Mouse (Mus musculus) thymus, adult 2 months (tissue): ENCODE results near the gene Kcne3. TPM values are rescaled to one million over a fixed set of nuclear protein-coding genes. Genes with fewer than 3 reads are reported as not detected.

ENCODE experiments used
- DNase-seq: peaks from one replicate; pipeline ENCODE4 v3.0.0; 2021
- H3K27ac ChIP-seq: fragments of 200-500 bp; 2 replicates; pipeline ENCODE4 v1.5.1; 2012; ENCODE audit warnings: low read length, control low read depth; ENCODE audit not compliant: control insufficient read depth, insufficient read depth
- H3K27me3 ChIP-seq: fragments of 200-500 bp; 2 replicates; pipeline ENCODE4 v1.6.1; 2012; ENCODE audit warnings: mild to moderate bottlenecking, low read length, moderate library complexity, mixed read lengths; ENCODE audit not compliant: control insufficient read depth, insufficient read depth
- H3K36me3 ChIP-seq: fragments of 200-500 bp; 2 replicates; pipeline ENCODE4 v1.6.1; 2012; ENCODE audit warnings: mild to moderate bottlenecking, low read length, moderate library complexity; ENCODE audit not compliant: control insufficient read depth, insufficient read depth
- H3K4me1 ChIP-seq: fragments of 200-500 bp; replicated peaks from 2 replicates; pipeline ENCODE4 v1.6.1; 2012; ENCODE audit warnings: low read length; ENCODE audit not compliant: control insufficient read depth, insufficient read depth
- H3K4me3 ChIP-seq: fragments of 200-500 bp; 2 replicates; pipeline ENCODE4 v1.5.1; 2012; ENCODE audit warnings: mild to moderate bottlenecking, low read length, control low read depth, moderate library complexity; ENCODE audit not compliant: control insufficient read depth, insufficient read depth
- CTCF ChIP-seq: fragments of 200-500 bp; IDR thresholded peaks from 2 replicates; pipeline ENCODE4 v1.5.1; 2012; ENCODE audit warnings: mild to moderate bottlenecking, control low read depth, low read length, moderate library complexity, borderline replicate concordance; ENCODE audit not compliant: control insufficient read depth, poor library complexity, insufficient read depth; ENCODE audit errors: extremely low read depth
- POLR2A ChIP-seq: fragments of 200-500 bp; IDR thresholded peaks from 2 replicates; pipeline ENCODE4 v1.6.1; 2012; ENCODE audit warnings: mild to moderate bottlenecking, low read length, control low read depth, moderate library complexity; ENCODE audit not compliant: control insufficient read depth, poor library complexity, insufficient read depth; ENCODE audit errors: extremely low read depth
- WGBS: fragments of 180-500 bp; shearing (Covaris S2); methylation state at CpG from one replicate; pipeline ENCODE4 v1.1.7; 2018; 5-methylcytosine and 5-hydroxymethylcytosine counted together
- polyA plus RNA-seq: library from polyadenylated mRNA; depleted of rRNA; stranded (reverse); fragments of >200 nt; gene quantifications from 2 replicates; pipeline ENCODE4 v1.2.3, GENCODE M21; 2012; rRNA removed

The Kcne3 gene
- polyA plus RNA-seq: 0.97 and 1.7 TPM in 2 replicates

DNA sequence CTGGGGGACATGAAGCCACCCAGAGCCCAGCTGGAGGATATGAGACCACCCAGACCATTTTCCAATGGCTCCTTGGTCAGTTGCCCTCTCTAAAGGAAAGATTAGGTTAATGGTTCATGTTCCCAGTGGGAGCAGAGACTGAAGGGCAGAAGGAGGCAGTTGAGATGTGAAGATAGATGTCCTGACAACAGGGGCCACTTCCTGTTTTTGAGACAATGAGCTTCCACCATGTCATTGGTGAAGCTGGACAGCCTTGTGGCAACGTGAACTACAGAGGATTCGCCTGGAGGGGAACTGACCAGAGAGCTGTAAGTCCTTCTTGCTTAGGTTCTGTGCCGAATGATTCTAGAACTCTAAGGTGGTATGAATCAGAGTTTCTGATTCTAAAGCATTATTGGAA is at the start of gene Kcne3:
TSS of gene Kcne3 (plus strand) at position 234 of the 400 bp plus-strand sequence.
- H3K27me3 ChIP-seq: peaks cover 11% of the 10 kb centered on the region
- no peak within 1 kb of the TSS for H3K27ac ChIP-seq
- TF ChIP-seq POLR2A (no peak), CTCF (no peak)

DNA sequence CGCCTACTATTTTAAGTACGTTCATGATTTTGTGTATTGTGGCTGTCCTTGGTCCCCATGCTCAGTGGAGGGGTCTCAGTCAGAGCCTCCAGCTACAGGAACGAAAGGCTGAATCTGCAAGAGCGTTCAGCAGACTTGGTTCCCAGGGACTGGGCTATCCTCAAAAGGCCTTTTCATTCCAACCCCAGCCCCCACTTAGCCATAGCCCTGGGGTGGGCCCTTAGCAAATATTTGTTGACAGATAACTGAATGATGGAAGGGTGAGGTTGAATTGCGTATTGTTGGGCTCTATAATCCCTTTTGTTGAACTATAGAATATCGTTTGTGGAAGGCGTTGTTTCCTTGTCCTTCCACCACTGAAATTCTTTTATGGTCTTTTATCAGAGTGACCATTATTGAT is 49.8 kb upstream of the Kcne3 start:
- 96% methylated on average over 7 of the region's 7 CpGs for WGBS
- Histone ChIP-seq H3K27me3 (no peaks in the 10 kb centered on the region), H3K36me3 (no peaks in the 10 kb centered on the region), H3K27ac (no peak overlapping the region), H3K4me1 (no peaks in the 10 kb centered on the region), H3K4me3 (no peak overlapping the region)
- no peak for TF ChIP-seq CTCF
- TF ChIP-seq POLR2A: no peak
- no peak for DNase-seq

More for the DNA sequence above, at the start of gene Kcne3:
- Histone ChIP-seq H3K4me3 (no peak within 1 kb of the TSS), H3K36me3 (no peaks in the 10 kb centered on the region), H3K4me1 (peaks cover 11% of the 10 kb centered on the region)
- no peak for DNase-seq
- WGBS: 67% methylated on average over 3 of the region's 3 CpGs

DNA sequence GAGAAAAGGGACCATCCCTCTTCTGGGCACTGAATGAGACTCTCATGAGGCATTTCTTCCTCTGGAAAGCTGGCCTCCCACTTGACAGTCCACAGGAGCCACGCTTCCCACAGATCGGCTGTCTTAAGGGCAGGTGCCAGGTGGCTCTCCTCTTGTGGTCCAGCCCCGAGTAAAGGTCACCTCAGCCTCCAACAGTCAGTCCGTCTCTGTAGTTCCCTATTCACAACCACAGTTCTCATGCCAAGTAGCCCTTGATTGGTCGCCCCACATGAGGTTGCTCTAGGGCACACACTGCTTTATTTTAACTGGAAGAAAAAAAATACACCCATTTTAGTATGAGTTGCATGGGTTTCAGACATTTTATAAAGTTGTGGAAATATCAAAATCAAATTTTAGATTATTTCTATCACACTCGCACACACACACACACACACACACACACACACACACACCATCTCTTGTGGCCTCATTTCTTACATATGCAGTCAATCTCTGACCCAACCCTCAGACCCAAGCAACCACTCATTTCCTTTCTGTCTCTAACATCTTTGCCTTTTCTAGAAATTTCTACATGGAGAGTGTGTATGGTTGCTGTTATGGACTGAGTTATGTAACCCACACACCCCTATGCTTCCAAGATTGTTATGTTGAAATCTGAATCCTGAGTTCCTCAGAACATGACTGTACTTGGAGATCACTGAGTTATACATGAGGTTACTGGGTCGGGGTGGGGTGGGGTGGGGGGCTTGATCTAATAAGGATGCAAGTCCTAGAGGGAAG is 47.9 kb upstream of the Kcne3 start:
- H3K27ac ChIP-seq: no peak overlapping the region
- no peaks in the 10 kb centered on the region for H3K36me3 ChIP-seq
- TF ChIP-seq POLR2A (no peak), CTCF (no peak)
- WGBS: 47% methylated on average over 7 of the region's 7 CpGs
- DNase-seq: no peak
- H3K27me3 ChIP-seq: no peaks in the 10 kb centered on the region
- no peaks in the 10 kb centered on the region for H3K4me1 ChIP-seq
- no peak overlapping the region for H3K4me3 ChIP-seq

DNA sequence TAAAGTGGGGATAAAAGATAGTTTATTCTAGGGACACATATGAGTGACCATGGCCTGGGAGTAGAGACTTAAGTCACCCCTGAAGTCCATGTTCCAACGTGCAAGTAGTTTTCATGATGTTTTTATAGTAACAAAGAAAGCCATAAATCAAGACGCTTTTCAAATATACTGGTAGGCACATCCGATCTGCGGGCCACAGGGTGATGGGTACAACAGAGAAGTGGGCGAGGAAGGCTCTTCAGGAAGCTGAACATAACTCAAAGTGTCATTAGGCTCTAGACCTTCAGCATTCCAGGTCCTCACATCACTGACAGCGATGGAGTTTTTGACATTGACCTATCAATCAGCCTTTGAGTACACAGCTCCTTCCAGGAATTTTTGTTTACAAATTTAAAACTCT is 45.7 kb upstream of the Kcne3 start:
- 37% methylated on average over 6 of the region's 6 CpGs for WGBS
- Histone ChIP-seq H3K36me3 (no peaks in the 10 kb centered on the region), H3K4me3 (no peak overlapping the region), H3K4me1 (no peaks in the 10 kb centered on the region), H3K27ac (no peak overlapping the region), H3K27me3 (no peaks in the 10 kb centered on the region)
- no peak for DNase-seq
- TF ChIP-seq POLR2A (no peak), CTCF (no peak)

DNA sequence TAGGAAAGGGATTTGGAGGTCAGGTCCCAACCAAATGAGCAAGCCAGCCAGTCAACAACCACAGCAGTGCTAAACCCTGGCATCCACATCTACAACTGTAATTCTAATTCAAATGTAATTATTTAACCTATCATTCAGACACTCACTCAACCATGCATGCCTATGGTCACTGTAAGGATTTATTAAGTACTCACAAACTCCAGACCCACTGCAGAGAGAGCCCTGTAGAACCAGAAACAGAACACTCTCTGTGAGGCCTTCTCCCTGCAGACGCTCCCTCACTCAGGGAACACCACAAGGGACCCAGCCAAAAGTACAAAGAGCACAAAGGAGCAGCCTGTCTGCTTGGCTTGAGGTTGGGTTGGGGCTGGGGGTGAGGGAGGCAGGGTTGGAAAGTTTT is 43.9 kb upstream of the Kcne3 start:
- no peak for TF ChIP-seq POLR2A
- TF ChIP-seq CTCF: no peak
- Histone ChIP-seq H3K4me1 (no peaks in the 10 kb centered on the region), H3K4me3 (no peak overlapping the region), H3K27ac (no peak overlapping the region), H3K27me3 (no peaks in the 10 kb centered on the region), H3K36me3 (no peaks in the 10 kb centered on the region)
- 95% methylated on average over 1 of the region's 1 CpGs for WGBS
- no peak for DNase-seq

DNA sequence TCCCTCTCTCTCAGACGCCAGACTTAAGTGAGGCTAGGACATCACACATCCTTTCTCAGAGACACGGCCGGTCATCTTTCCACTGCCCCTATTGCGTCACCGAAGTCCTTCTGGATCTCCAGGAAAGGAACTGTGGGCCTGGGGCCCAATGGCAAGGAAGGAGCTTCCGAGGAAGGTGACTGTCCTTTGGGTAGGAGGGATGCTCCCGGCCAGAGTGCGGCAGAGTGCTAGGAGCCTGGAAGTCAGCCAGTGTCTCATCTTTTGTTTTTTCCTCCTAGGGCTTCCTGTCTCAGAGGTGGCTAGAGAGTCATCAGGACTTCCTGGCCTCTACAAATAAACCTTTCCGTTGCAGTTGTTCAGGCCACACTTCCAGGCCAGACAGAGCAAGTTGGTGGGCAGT is 39.3 kb upstream of the Kcne3 start:
- Histone ChIP-seq H3K4me1 (no peaks in the 10 kb centered on the region), H3K27me3 (no peaks in the 10 kb centered on the region), H3K4me3 (no peak overlapping the region), H3K36me3 (no peaks in the 10 kb centered on the region), H3K27ac (no peak overlapping the region)
- 70% methylated on average over 9 of the region's 9 CpGs for WGBS
- TF ChIP-seq CTCF (no peak), POLR2A (no peak)
- DNase-seq: no peak
